Mouse (Mus musculus) cerebellum, adult 2 months (tissue): ENCODE results near the gene Atad2b. TPM values are rescaled to one million over a fixed set of nuclear protein-coding genes. Genes with fewer than 3 reads are reported as not detected.
"Not testable (repeated sequence)": the region's sequence is repeated elsewhere in the genome, so short reads cannot be mapped to it uniquely, and the experiment has no call there.

ENCODE experiments used
- DNase-seq, 2 experiments: peaks; one replicate each; pipeline ENCODE4 v3.0.0; 2021
- H3K27ac ChIP-seq: fragments of 200-500 bp; 2 replicates; pipeline ENCODE4 v1.5.1; 2012; ENCODE audit warnings: low read length, control low read depth, inconsistent platforms; ENCODE audit not compliant: insufficient read depth
- H3K27me3 ChIP-seq: fragments of 200-500 bp; 2 replicates; pipeline ENCODE4 v1.6.1; 2012; ENCODE audit warnings: inconsistent platforms, mild to moderate bottlenecking, low read length, moderate library complexity; ENCODE audit not compliant: control insufficient read depth, insufficient read depth
- H3K4me1 ChIP-seq: fragments of 200-500 bp; 2 replicates; pipeline ENCODE4 v1.6.1; 2011; ENCODE audit warnings: low read length; ENCODE audit not compliant: control insufficient read depth, insufficient read depth
- H3K4me3 ChIP-seq: fragments of 200-500 bp; replicated peaks from 2 replicates; pipeline ENCODE3; 2011; ENCODE audit warnings: mild to moderate bottlenecking, low read depth, low read length, control low read depth; ENCODE audit not compliant: insufficient read depth
- CTCF ChIP-seq: fragments of 200-500 bp; IDR thresholded peaks from 2 replicates; pipeline ENCODE4 v1.5.1; 2011; ENCODE audit warnings: low read depth, mild to moderate bottlenecking, control low read depth, low read length, moderate library complexity, borderline replicate concordance; ENCODE audit not compliant: insufficient read depth
- POLR2A ChIP-seq: fragments of 200-500 bp; IDR thresholded peaks from 2 replicates; pipeline ENCODE4 v1.6.1; 2011; ENCODE audit warnings: low read length, control low read depth, borderline replicate concordance; ENCODE audit not compliant: insufficient read depth
- WGBS: fragments of 180-500 bp; shearing (Covaris S2); methylation state at CpG from one replicate; pipeline ENCODE4 v1.1.7; 2018; 5-methylcytosine and 5-hydroxymethylcytosine counted together
- polyA plus RNA-seq: library from polyadenylated mRNA; depleted of rRNA; stranded (reverse); fragments of >200 nt; gene quantifications from 2 replicates; pipeline ENCODE4 v1.2.3, GENCODE M21; 2012

Gene Atad2b
- polyA plus RNA-seq, 1 experiment = 14.0 TPM

GRCm38 (mm10) chr12:4875623-4876022 is 41.5 kb upstream of the Atad2b start:
- DNase-seq = no peak
- Histone ChIP-seq H3K27me3 (no peaks in the 10 kb centered on the region), H3K27ac (no peak overlapping the region), H3K4me3 (no peak overlapping the region), H3K4me1 (0 out of 2 replicates have a peak, but pooled peaks cover 3% of the 10 kb centered on the region)
- 92% methylated on average over 8 of the region's 8 CpGs for WGBS
- no peak for TF ChIP-seq CTCF
- TF ChIP-seq POLR2A = no peak

GRCm38 (mm10) chr12:4878296-4878783 is 38.8 kb upstream of the Atad2b start:
- 76% methylated on average over 9 of the region's 9 CpGs for WGBS

GRCm38 (mm10) chr12:4879048-4879447 is 38.1 kb upstream of the Atad2b start:
- Histone ChIP-seq H3K4me1 (0 out of 2 replicates have a peak, but pooled peaks cover under 1% of the 10 kb centered on the region), H3K27ac (no peak overlapping the region), H3K4me3 (no peak overlapping the region), H3K27me3 (no peaks in the 10 kb centered on the region)
- 95% methylated on average over 5 of the region's 5 CpGs for WGBS
- TF ChIP-seq POLR2A (no peak), CTCF (no peak)
- DNase-seq = no peak

More at GRCm38 (mm10) chr12:4878296-4878783, 38.8 kb upstream of the Atad2b start:
- no peak overlapping the region for H3K27ac ChIP-seq
- H3K4me1 ChIP-seq = 0 out of 2 replicates have a peak, but pooled peaks cover 3% of the 10 kb centered on the region
- TF ChIP-seq POLR2A (no peak), CTCF (no peak)
- DNase-seq = no peak
- H3K27me3 ChIP-seq = no peaks in the 10 kb centered on the region
- no peak overlapping the region for H3K4me3 ChIP-seq

GRCm38 (mm10) chr12:4882086-4882485 is 35.1 kb upstream of the Atad2b start:
- Histone ChIP-seq H3K27ac (no peak overlapping the region), H3K4me1 (no peaks in the 10 kb centered on the region), H3K27me3 (no peaks in the 10 kb centered on the region), H3K4me3 (no peak overlapping the region)
- TF ChIP-seq CTCF = no peak
- TF ChIP-seq POLR2A = no peak
- WGBS = 95% methylated on average over 2 of the region's 2 CpGs
- no peak for DNase-seq

GRCm38 (mm10) chr12:4885062-4885461 is 32.1 kb upstream of the Atad2b start:
- H3K27ac ChIP-seq = no peak overlapping the region
- DNase-seq = no peak
- no peaks in the 10 kb centered on the region for H3K27me3 ChIP-seq
- H3K4me1 ChIP-seq = no peaks in the 10 kb centered on the region
- WGBS = 24% methylated on average over 1 of the region's 1 CpGs
- TF ChIP-seq CTCF (no peak), POLR2A (no peak)
- no peak overlapping the region for H3K4me3 ChIP-seq

GRCm38 (mm10) chr12:4886581-4886980 is 30.6 kb upstream of the Atad2b start:
- not testable (repeated sequence) for H3K27me3 ChIP-seq, H3K27ac ChIP-seq, H3K4me1 ChIP-seq, DNase-seq, H3K4me3 ChIP-seq
- WGBS = 97% methylated on average over 4 of the region's 4 CpGs

GRCm38 (mm10) chr12:4888739-4889138 is 28.4 kb upstream of the Atad2b start:
- no peaks in the 10 kb centered on the region for H3K4me1 ChIP-seq

GRCm38 (mm10) chr12:4889251-4889650 is 27.9 kb upstream of the Atad2b start:
- Histone ChIP-seq H3K27me3 (no peaks in the 10 kb centered on the region), H3K4me3 (no peak overlapping the region), H3K4me1 (no peaks in the 10 kb centered on the region), H3K27ac (no peak overlapping the region)
- no peak for DNase-seq
- 88% methylated on average over 2 of the region's 2 CpGs for WGBS
- TF ChIP-seq POLR2A (no peak), CTCF (no peak)

More at GRCm38 (mm10) chr12:4888739-4889138, 28.4 kb upstream of the Atad2b start:
- DNase-seq = no peak
- Histone ChIP-seq H3K27me3 (no peaks in the 10 kb centered on the region), H3K4me3 (no peak overlapping the region), H3K27ac (no peak overlapping the region)
- TF ChIP-seq POLR2A (no peak), CTCF (no peak)
